ENCODE assay signal across 9 mouse cellular contexts in the genomic region with DNA sequence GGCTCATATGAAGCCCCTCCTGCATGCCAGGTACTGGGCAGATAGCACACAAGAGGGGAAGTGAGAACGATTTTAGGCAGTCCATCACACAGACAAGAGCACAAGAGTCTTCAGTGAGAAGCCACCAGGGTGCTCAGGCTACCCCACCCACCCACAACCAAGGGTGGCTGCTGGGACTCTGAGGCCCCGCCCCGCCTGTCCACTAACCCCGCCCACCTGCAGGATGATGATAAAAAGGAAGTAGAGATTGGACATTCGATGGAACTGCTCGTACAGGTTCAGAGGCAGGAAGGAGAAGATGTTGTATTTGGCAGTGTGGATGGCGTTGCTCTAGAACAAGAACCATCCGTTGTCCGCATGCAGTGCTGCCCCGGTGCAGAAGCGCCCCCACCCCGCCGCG. TPM values are rescaled to one million over a fixed set of nuclear protein-coding genes. Genes with fewer than 3 reads are reported as not detected.
DNase-seq lines count a peak whose midpoint lies in the region; ATAC-seq and TF ChIP-seq lines count a peak whose summit lies in the region.
"Had no signal": no experiment of that assay in that cellular context is flagged by ENCODE, and none has a peak within 500 bp of the region (broad histone marks: within the 10 kb centered on the region; RNA-seq: fewer than 3 reads in every experiment).

No protein-coding gene starts in this region.

- no peak for TF ChIP-seq POLR2A in lung, adult 2 months (IDR thresholded peaks at IDR 0.05; ENCODE audit: borderline replicate concordance, extremely low read depth, low read depth, low read length)

- no peak for DNase-seq in lung, adult 2 months
- DNase-seq in embryo, embryonic 10.5 days (ENCODE audit: low spot score) = no peak
- no peak for DNase-seq in left cerebral cortex, postnatal 10 days (ENCODE audit: extremely low spot score in 1 of 2, low spot score in 2 of 2)
- DNase-seq in frontal cortex, postnatal 36 days (ENCODE audit: low spot score in 2 of 2) = no peak

- ATAC-seq in lung, embryonic 16.5 days (ENCODE audit: low read depth) = no peak
- ATAC-seq in erythroblast, adult 5-6 weeks (replicated peaks; ENCODE audit: low FRiP score, poor library complexity, severe bottlenecking) = peak; percentile 41
- peak; percentile 31 for ATAC-seq in liver, embryonic 16.5 days (ENCODE audit: low read depth)
- no peak for ATAC-seq in stomach, embryonic 15.5 days (ENCODE audit: insufficient read depth, low FRiP score, low read depth)

- no peaks in the 10 kb centered on the region for H3K9me3 ChIP-seq in lung, embryonic 16.5 days (ENCODE audit: control insufficient read depth, low read length)
- H3K9me3 ChIP-seq in liver, embryonic 16.5 days (replicated peaks; ENCODE audit: control insufficient read depth, low read length) = no peaks in the 10 kb centered on the region
- H3K9me3 ChIP-seq in stomach, embryonic 15.5 days = no peaks in the 10 kb centered on the region

- H3K4me2 ChIP-seq in lung, embryonic 16.5 days (ENCODE audit: low read depth, low read length) = peak overlapping the region; percentile 23; the same call in 1 of the 2 replicates
- peak overlapping the region; percentile 79 for H3K4me2 ChIP-seq in liver, embryonic 16.5 days (ENCODE audit: low read depth, low read length)
- peak overlapping the region; percentile 36 for H3K4me2 ChIP-seq in stomach, embryonic 15.5 days

- intact Hi-C loops in left cerebral cortex, postnatal 10 days (cut with DNase I) = no loop called here

- H3K9ac ChIP-seq in lung, embryonic 16.5 days (ENCODE audit: low read length) = no peak overlapping the region
- H3K9ac ChIP-seq in liver, embryonic 16.5 days (ENCODE audit: low read depth, low read length) = peak overlapping the region; percentile 54
- H3K9ac ChIP-seq in stomach, embryonic 15.5 days = no peak overlapping the region

- peaks cover 15% of the 10 kb centered on the region for H3K27me3 ChIP-seq in lung, embryonic 16.5 days (ENCODE audit: control insufficient read depth, insufficient read depth, low read depth, low read length)
- no peaks in the 10 kb centered on the region; the same call in 1 of the 2 replicates for H3K27me3 ChIP-seq in liver, embryonic 16.5 days (ENCODE audit: control insufficient read depth, insufficient read depth, low read depth, low read length)
- peaks cover 24% of the 10 kb centered on the region for H3K27me3 ChIP-seq in stomach, embryonic 15.5 days (replicated peaks)

- H3K4me3 ChIP-seq in lung, embryonic 16.5 days (ENCODE audit: low read length) = peak overlapping the region; percentile 13; the same call in 1 of the 2 replicates
- H3K4me3 ChIP-seq in lung, adult 2 months (replicated peaks; ENCODE audit: extremely low read depth, low read depth, low read length) = no peak overlapping the region
- peak overlapping the region; percentile 59 for H3K4me3 ChIP-seq in liver, embryonic 16.5 days (ENCODE audit: low read depth, low read length)
- 0 out of 2 replicates have a peak overlapping the region, but pooled peaks have one; percentile 4 for H3K4me3 ChIP-seq in stomach, embryonic 15.5 days (replicated peaks)

- TF ChIP-seq CTCF in lung, adult 2 months (IDR thresholded peaks at IDR 0.05; ENCODE audit: insufficient read depth, low read length) = no peak

- peaks cover 10% of the 10 kb centered on the region for H3K4me1 ChIP-seq in lung, embryonic 16.5 days (replicated peaks; ENCODE audit: control insufficient read depth, insufficient read depth, low read length)
- H3K4me1 ChIP-seq in lung, adult 2 months (ENCODE audit: control insufficient read depth, insufficient read depth, low read length) = no peaks in the 10 kb centered on the region; the same call in 1 of the 2 replicates
- H3K4me1 ChIP-seq in liver, embryonic 16.5 days (ENCODE audit: control insufficient read depth, low read depth, low read length) = peaks cover 61% of the 10 kb centered on the region
- peaks cover 15% of the 10 kb centered on the region for H3K4me1 ChIP-seq in stomach, embryonic 15.5 days

- WGBS in lung, embryonic 16.5 days = 8% methylated on average over 14 of the region's 14 CpGs
- 9% methylated on average over 14 of the region's 14 CpGs for WGBS in lung, adult 2 months
- 2% methylated on average over 14 of the region's 14 CpGs for WGBS in liver, embryonic 16.5 days (ENCODE audit: insufficient replicate concordance)
- 9% methylated on average over 14 of the region's 14 CpGs for WGBS in stomach, embryonic 15.5 days

- no peak overlapping the region for H3K27ac ChIP-seq in lung, embryonic 16.5 days (ENCODE audit: low read length)
- peak overlapping the region; percentile 85 for H3K27ac ChIP-seq in liver, embryonic 16.5 days (ENCODE audit: low read length)
- no peak overlapping the region for H3K27ac ChIP-seq in stomach, embryonic 15.5 days

- no peaks in the 10 kb centered on the region for H3K36me3 ChIP-seq in lung, embryonic 16.5 days (ENCODE audit: control insufficient read depth, insufficient read depth, low read length)
- H3K36me3 ChIP-seq in liver, embryonic 16.5 days (ENCODE audit: control insufficient read depth, insufficient read depth) = no peaks in the 10 kb centered on the region
- no peaks in the 10 kb centered on the region for H3K36me3 ChIP-seq in stomach, embryonic 15.5 days

RNA-seq across cellular contexts. Expression of a gene that starts 3.9 kb away (rescaled TPM):
- polyA plus RNA-seq in lung, embryonic 16.5 days (2015; fragmentation: Nextera tagmentation; extraction: Ambion mirVana) = 0.05 and 0.09 TPM in 2 replicates
- polyA plus RNA-seq in lung, adult 2 months (2012; rRNA removed) = 0.08 and 0.11 TPM in 2 replicates
- not detected in 2 replicates for total RNA-seq in erythroblast, adult 5-6 weeks (2015; ENCODE audit: low replicate concordance)
- total RNA-seq in erythroblast, adult 5-6 weeks (2017; ENCODE audit: low replicate concordance) = 0.43 TPM in 1 of 2 replicates, not detected in the other
- 0.02 TPM in 1 of 2 replicates, not detected in the other for polyA plus RNA-seq in liver, embryonic 16.5 days (2015; fragmentation: Nextera tagmentation; extraction: Ambion mirVana)
- polyA plus RNA-seq in stomach, embryonic 15.5 days (2015; fragmentation: Nextera tagmentation; extraction: Ambion mirVana) = 0.19 and 0.32 TPM in 2 replicates
- total RNA-seq in left cerebral cortex, postnatal 10 days (2021) = under 1 TPM; 0.14 to 0.49 TPM

RNA-seq across cellular contexts. Expression of a gene that starts 26.3 kb away (rescaled TPM):
- 20.6 and 22.1 TPM in 2 replicates for polyA plus RNA-seq in lung, embryonic 16.5 days (2015; fragmentation: Nextera tagmentation; extraction: Ambion mirVana)
- polyA plus RNA-seq in lung, adult 2 months (2012; rRNA removed) = 61.8 and 62.7 TPM in 2 replicates
- total RNA-seq in erythroblast, adult 5-6 weeks (2015; ENCODE audit: low replicate concordance) = 18.0 and 20.2 TPM in 2 replicates
- 10.7 and 12.0 TPM in 2 replicates for total RNA-seq in erythroblast, adult 5-6 weeks (2017; ENCODE audit: low replicate concordance)
- polyA plus RNA-seq in liver, embryonic 16.5 days (2015; fragmentation: Nextera tagmentation; extraction: Ambion mirVana) = 10.9 and 12.1 TPM in 2 replicates
- 23.2 and 23.3 TPM in 2 replicates for polyA plus RNA-seq in stomach, embryonic 15.5 days (2015; fragmentation: Nextera tagmentation; extraction: Ambion mirVana)
- total RNA-seq in left cerebral cortex, postnatal 10 days (2021) = 10 to 100 TPM; 49.5 to 49.6 TPM

RNA-seq across cellular contexts. Expression of a gene that starts 40.4 kb away (rescaled TPM):
- not detected in 2 replicates for polyA plus RNA-seq in lung, embryonic 16.5 days (2015; fragmentation: Nextera tagmentation; extraction: Ambion mirVana)
- polyA plus RNA-seq in lung, adult 2 months (2012; rRNA removed) = not detected in 2 replicates
- total RNA-seq in erythroblast, adult 5-6 weeks (2015; ENCODE audit: low replicate concordance) = not detected in 2 replicates
- not detected in 2 replicates for total RNA-seq in erythroblast, adult 5-6 weeks (2017; ENCODE audit: low replicate concordance)
- 0.02 TPM in 1 of 2 replicates, not detected in the other for polyA plus RNA-seq in liver, embryonic 16.5 days (2015; fragmentation: Nextera tagmentation; extraction: Ambion mirVana)
- 0.18 and 0.21 TPM in 2 replicates for polyA plus RNA-seq in stomach, embryonic 15.5 days (2015; fragmentation: Nextera tagmentation; extraction: Ambion mirVana)
- not detected for total RNA-seq in left cerebral cortex, postnatal 10 days (2021)
- polyA plus RNA-seq: limb, embryonic 11.5 days had no signal

RNA-seq across cellular contexts. Expression of a gene that starts 42.0 kb away (rescaled TPM):
- 8.2 and 8.3 TPM in 2 replicates for polyA plus RNA-seq in lung, embryonic 16.5 days (2015; fragmentation: Nextera tagmentation; extraction: Ambion mirVana)
- 24.8 and 31.5 TPM in 2 replicates for polyA plus RNA-seq in lung, adult 2 months (2012; rRNA removed)
- 0.96 and 1.0 TPM in 2 replicates for total RNA-seq in erythroblast, adult 5-6 weeks (2015; ENCODE audit: low replicate concordance)
- 2.3 and 4.2 TPM in 2 replicates for total RNA-seq in erythroblast, adult 5-6 weeks (2017; ENCODE audit: low replicate concordance)
- 9.6 and 10.7 TPM in 2 replicates for polyA plus RNA-seq in liver, embryonic 16.5 days (2015; fragmentation: Nextera tagmentation; extraction: Ambion mirVana)
- polyA plus RNA-seq in stomach, embryonic 15.5 days (2015; fragmentation: Nextera tagmentation; extraction: Ambion mirVana) = 9.3 and 10.3 TPM in 2 replicates
- total RNA-seq in left cerebral cortex, postnatal 10 days (2021) = 10 to 100 TPM; 40.1 to 46.3 TPM

RNA-seq across cellular contexts. Expression of a gene that starts 55.1 kb away (rescaled TPM):
- polyA plus RNA-seq in lung, embryonic 16.5 days (2015; fragmentation: Nextera tagmentation; extraction: Ambion mirVana) = 77.4 and 80.9 TPM in 2 replicates
- polyA plus RNA-seq in lung, adult 2 months (2012; rRNA removed) = 191 and 262 TPM in 2 replicates
- 23.6 and 66.1 TPM in 2 replicates for total RNA-seq in erythroblast, adult 5-6 weeks (2015; ENCODE audit: low replicate concordance)
- 2.0 and 7.7 TPM in 2 replicates for total RNA-seq in erythroblast, adult 5-6 weeks (2017; ENCODE audit: low replicate concordance)
- polyA plus RNA-seq in liver, embryonic 16.5 days (2015; fragmentation: Nextera tagmentation; extraction: Ambion mirVana) = 31.4 and 35.9 TPM in 2 replicates
- polyA plus RNA-seq in stomach, embryonic 15.5 days (2015; fragmentation: Nextera tagmentation; extraction: Ambion mirVana) = 102 and 103 TPM in 2 replicates
- 100 to 1,000 TPM; 191 to 194 TPM for total RNA-seq in left cerebral cortex, postnatal 10 days (2021)

Comparison
In these comparisons a context has a peak if more than half of its experiments do, and no peak if none do; other contexts are left out.
1. ATAC-seq: peak in erythroblast, adult 5-6 weeks (single experiment) and liver, embryonic 16.5 days (single experiment); none in lung, embryonic 16.5 days (single experiment) and stomach, embryonic 15.5 days (single experiment).
2. H3K4me2 ChIP-seq: peak in every context shown above with its lines; median percentile 79 in liver, embryonic 16.5 days; 36 in stomach, embryonic 15.5 days; 23 in lung, embryonic 16.5 days.